Mouse (Mus musculus) intestine, embryonic 14.5 days (tissue): ENCODE measurements at regions not wholly inside any gene's neighbourhood (a gene's known extent, or its start where the extent isn't known, plus 50 kb on each side); places are given as distances from the start of the nearest gene placed in this dataset.
A peak's percentile ranks its signal among the peaks of the same experiment; 100 is the strongest.

ENCODE experiments used
- ATAC-seq: fragments of 200-750 bp; cut with Nextera tagmentation; replicated peaks from 2 replicates; pipeline ENCODE4 v1.8.0; 2017; ENCODE audit warnings: low read depth, moderate number of reproducible peaks, moderate TSS enrichment, moderate library complexity; ENCODE audit not compliant: low FRiP score, low TSS enrichment
- DNase-seq: peaks from one replicate; pipeline ENCODE4 v3.0.0-alpha.2; 2018; ENCODE audit warnings: low spot score
- H3K27ac ChIP-seq: fragments of 300-500 bp; sonication (generic); 2 replicates; pipeline ENCODE4 v1.5.1; 2014; ENCODE audit warnings: low read depth, mild to moderate bottlenecking, control low read depth
- H3K27me3 ChIP-seq: fragments of 300-500 bp; sonication (generic); replicated peaks from 2 replicates; pipeline ENCODE4 v1.6.1; 2014; ENCODE audit warnings: low read length, control low read depth; ENCODE audit not compliant: control insufficient read depth, insufficient read depth
- H3K36me3 ChIP-seq: fragments of 300-500 bp; sonication (generic); 2 replicates; pipeline ENCODE4 v1.6.1; 2014; ENCODE audit warnings: low read length, control low read depth; ENCODE audit not compliant: control insufficient read depth, insufficient read depth
- H3K4me1 ChIP-seq: fragments of 300-500 bp; sonication (generic); replicated peaks from 2 replicates; pipeline ENCODE4 v1.6.1; 2014; ENCODE audit warnings: low read length, control low read depth, mixed read lengths; ENCODE audit not compliant: control insufficient read depth, insufficient read depth
- H3K4me2 ChIP-seq: fragments of 300-500 bp; sonication (generic); 2 replicates; pipeline ENCODE4 v1.6.1; 2014; ENCODE audit warnings: low read length
- H3K4me3 ChIP-seq: fragments of 300-500 bp; sonication (generic); 2 replicates; pipeline ENCODE4 v1.5.1; 2014; ENCODE audit warnings: low read depth, low read length, control low read depth, mixed read lengths
- H3K9ac ChIP-seq: fragments of 300-500 bp; sonication (generic); 2 replicates; pipeline ENCODE4 v1.6.1; 2014; ENCODE audit warnings: mild to moderate bottlenecking, low read length
- H3K9me3 ChIP-seq: fragments of 300-500 bp; sonication (generic); 2 replicates; pipeline ENCODE4 v1.6.1; 2016; ENCODE audit warnings: low read length, control low read depth; ENCODE audit not compliant: control insufficient read depth
- WGBS: fragments of 180-500 bp; shearing (Covaris S2); extraction: QIAGEN DNeasy Blood & Tissue Kit; methylation state at CpG from one replicate; pipeline ENCODE4 v1.1.7; 2014; 5-methylcytosine and 5-hydroxymethylcytosine counted together

- Histone ChIP-seq H3K9ac (no peak overlapping the region), H3K27me3 (peaks cover 60% of the 10 kb centered on the region), H3K4me1 (no peaks in the 10 kb centered on the region), H3K4me2 (no peak overlapping the region), H3K36me3 (no peaks in the 10 kb centered on the region), H3K9me3 (no peaks in the 10 kb centered on the region), H3K27ac (no peak overlapping the region), H3K4me3 (no peak overlapping the region)
- DNase-seq, result no peak
- WGBS, result 88% methylated on average over 17 of the region's 17 CpGs
- ATAC-seq, result no peak
Measured at GRCm38 (mm10) chr15:85663757-85664431, 70.9 kb upstream of the Ppara start.

- 79% methylated on average over 10 of the region's 10 CpGs for WGBS
- Histone ChIP-seq H3K27me3 (peaks cover 61% of the 10 kb centered on the region), H3K9ac (no peak overlapping the region), H3K36me3 (no peaks in the 10 kb centered on the region), H3K4me1 (0 out of 2 replicates have a peak, but pooled peaks cover 3% of the 10 kb centered on the region), H3K4me3 (no peak overlapping the region), H3K27ac (no peak overlapping the region), H3K9me3 (no peaks in the 10 kb centered on the region), H3K4me2 (no peak overlapping the region)
- DNase-seq (no peak), ATAC-seq (no peak)
Measured at GRCm38 (mm10) chr15:85664432-85664828, 70.4 kb upstream of the Ppara start.

GRCm38 (mm10) chr15:85665181-85665821, 69.5 kb upstream of the Ppara start:
- 71% methylated on average over 12 of the region's 12 CpGs for WGBS
- no peaks in the 10 kb centered on the region for H3K9me3 ChIP-seq
- no peak overlapping the region for H3K4me3 ChIP-seq
- peaks cover 62% of the 10 kb centered on the region for H3K27me3 ChIP-seq
- DNase-seq, result no peak
- H3K9ac ChIP-seq, result no peak overlapping the region
- H3K4me2 ChIP-seq, result no peak overlapping the region
- peaks cover 10% of the 10 kb centered on the region; the same call in 1 of the 2 replicates for H3K4me1 ChIP-seq
- H3K27ac ChIP-seq, result no peak overlapping the region
- no peak for ATAC-seq
- H3K36me3 ChIP-seq, result no peaks in the 10 kb centered on the region

DNA sequence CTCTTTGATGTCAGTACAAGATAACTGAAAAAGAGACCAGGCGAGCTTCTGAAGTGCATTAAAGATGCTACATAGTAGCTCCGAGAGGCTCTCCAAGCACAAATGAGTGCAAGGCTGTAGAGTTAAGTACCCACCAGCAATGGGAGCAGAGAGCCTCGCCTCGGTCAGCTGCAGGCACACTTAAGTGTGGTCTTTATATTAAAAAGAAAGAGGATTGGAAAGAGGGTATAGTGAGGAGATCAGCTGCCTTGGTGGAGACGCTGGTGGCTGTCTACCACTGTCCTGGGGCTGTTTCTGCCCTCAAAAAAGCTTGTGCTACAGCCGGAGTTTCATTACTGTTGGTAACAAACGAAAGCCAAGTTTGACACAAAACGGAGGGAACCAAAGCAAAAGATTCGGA, 68.3 kb upstream of the Ppara start:
- Histone ChIP-seq H3K27me3 (peaks cover 53% of the 10 kb centered on the region), H3K4me2 (no peak overlapping the region), H3K36me3 (no peaks in the 10 kb centered on the region), H3K4me1 (peaks cover 10% of the 10 kb centered on the region; the same call in 1 of the 2 replicates), H3K27ac (no peak overlapping the region), H3K4me3 (no peak overlapping the region), H3K9me3 (no peaks in the 10 kb centered on the region), H3K9ac (no peak overlapping the region)
- WGBS, result 78% methylated on average over 9 of the region's 9 CpGs
- ATAC-seq (no peak), DNase-seq (no peak)

GRCm38 (mm10) chr15:85667381-85667791, 67.4 kb upstream of the Ppara start:
- Histone ChIP-seq H3K27ac (no peak overlapping the region), H3K9ac (no peak overlapping the region), H3K27me3 (peaks cover 58% of the 10 kb centered on the region), H3K36me3 (no peaks in the 10 kb centered on the region), H3K4me1 (peaks cover 10% of the 10 kb centered on the region; the same call in 1 of the 2 replicates), H3K9me3 (no peaks in the 10 kb centered on the region), H3K4me2 (no peak overlapping the region), H3K4me3 (no peak overlapping the region)
- 58% methylated on average over 12 of the region's 12 CpGs for WGBS
- DNase-seq (no peak), ATAC-seq (no peak)

- Histone ChIP-seq H3K27me3 (peaks cover 64% of the 10 kb centered on the region), H3K9me3 (no peaks in the 10 kb centered on the region), H3K9ac (no peak overlapping the region), H3K4me2 (no peak overlapping the region), H3K4me1 (peaks cover 10% of the 10 kb centered on the region; the same call in 1 of the 2 replicates), H3K4me3 (no peak overlapping the region), H3K27ac (no peak overlapping the region), H3K36me3 (no peaks in the 10 kb centered on the region)
- DNase-seq (no peak), ATAC-seq (no peak)
- 83% methylated on average over 7 of the region's 7 CpGs for WGBS
Measured at GRCm38 (mm10) chr15:85667906-85668590, 66.7 kb upstream of the Ppara start.

- no peak for ATAC-seq
- H3K36me3 ChIP-seq, result no peaks in the 10 kb centered on the region
- no peaks in the 10 kb centered on the region for H3K9me3 ChIP-seq
- H3K27ac ChIP-seq, result 0 out of 2 replicates have a peak overlapping the region, but pooled peaks have one; percentile 76
- H3K4me1 ChIP-seq, result peaks cover 15% of the 10 kb centered on the region; the same call in 1 of the 2 replicates
- H3K4me3 ChIP-seq, result 0 out of 2 replicates have a peak overlapping the region, but pooled peaks have one; percentile 61
- H3K27me3 ChIP-seq, result peaks cover 71% of the 10 kb centered on the region
- DNase-seq, result no peak
- WGBS, result 69% methylated on average over 9 of the region's 9 CpGs
- no peak overlapping the region for H3K9ac ChIP-seq
- H3K4me2 ChIP-seq, result peak overlapping the region; percentile 80
Measured at GRCm38 (mm10) chr15:85668871-85669651, 65.7 kb upstream of the Ppara start.

- DNase-seq (peak; percentile 80), ATAC-seq (no peak; the same call in 1 of the 2 replicates)
- Histone ChIP-seq H3K9ac (peak overlapping the region; percentile 83), H3K27me3 (peaks cover 69% of the 10 kb centered on the region), H3K4me1 (peaks cover 15% of the 10 kb centered on the region; the same call in 1 of the 2 replicates), H3K4me2 (peak overlapping the region; percentile 80), H3K36me3 (no peaks in the 10 kb centered on the region), H3K27ac (peak overlapping the region; percentile 76), H3K4me3 (peak overlapping the region; percentile 61), H3K9me3 (no peaks in the 10 kb centered on the region)
- WGBS, result 31% methylated on average over 15 of the region's 15 CpGs
Measured at GRCm38 (mm10) chr15:85669652-85670175, 65.1 kb upstream of the Ppara start.
